Mouse (Mus musculus): ENCODE results near the gene Srrm2.
"Not testable (repeated sequence)": the region's sequence is repeated elsewhere in the genome, so short reads cannot be mapped to it uniquely, and the experiment has no call there.

Gene Srrm2

GRCm38 (mm10) chr17:23770896-23771283 lies 19.4 kb upstream of the Srrm2 start:
- no peak for DNase-seq

GRCm38 (mm10) chr17:23771284-23772218 lies 18.8 kb upstream of the Srrm2 start, which contains the start of gene Flywch1:
Flywch1 (minus strand) TSS chr17:23771602.
- DNase-seq: peak; percentile 97

GRCm38 (mm10) chr17:23772219-23772556 lies 18.1 kb upstream of the Srrm2 start:
- not testable (repeated sequence) for DNase-seq

GRCm38 (mm10) chr17:23773676-23774075 lies 16.7 kb upstream of the Srrm2 start:
- no peak for DNase-seq

GRCm38 (mm10) chr17:23774090-23774489 lies 16.2 kb upstream of the Srrm2 start:
- DNase-seq: peak; percentile 90

- no peak for DNase-seq
Observed at GRCm38 (mm10) chr17:23776216-23776615, 14.1 kb upstream of the Srrm2 start.

- no peak for DNase-seq
Observed at GRCm38 (mm10) chr17:23777141-23777540, 13.2 kb upstream of the Srrm2 start.

- DNase-seq: no peak
Observed at GRCm38 (mm10) chr17:23778447-23778846, 11.9 kb upstream of the Srrm2 start.

GRCm38 (mm10) chr17:23783352-23783751 lies 7.0 kb upstream of the Srrm2 start:
- DNase-seq: no peak

- peak; percentile 74 for DNase-seq
Observed at GRCm38 (mm10) chr17:23785561-23786471, 4.5 kb upstream of the Srrm2 start, which contains the start of gene Flywch2. Flywch2 (minus strand) TSS chr17:23786081.

- no peak for DNase-seq
Observed at GRCm38 (mm10) chr17:23786510-23786931, 3.8 kb upstream of the Srrm2 start.

- no peak for DNase-seq
Observed at GRCm38 (mm10) chr17:23788973-23789372, 1.4 kb upstream of the Srrm2 start.

- no peak for DNase-seq
Observed at GRCm38 (mm10) chr17:23789749-23790268, 523 bp upstream of the Srrm2 start.

- no peak for DNase-seq
Observed at GRCm38 (mm10) chr17:23791079-23791357, 686 bp downstream of the Srrm2 start.

- DNase-seq: no peak
Observed at GRCm38 (mm10) chr17:23795323-23795722, 5.0 kb downstream of the Srrm2 start.

GRCm38 (mm10) chr17:23797316-23797715 lies 7.0 kb downstream of the Srrm2 start:
- no peak for DNase-seq

- no peak for DNase-seq
Observed at GRCm38 (mm10) chr17:23801627-23802026, 11.3 kb downstream of the Srrm2 start.

- peak; percentile 96 for DNase-seq
Observed at GRCm38 (mm10) chr17:23802746-23803365, 12.5 kb downstream of the Srrm2 start.

- peak; percentile 83 for DNase-seq
Observed at GRCm38 (mm10) chr17:23803366-23804041, 13.2 kb downstream of the Srrm2 start.

- no peak for DNase-seq
Observed at GRCm38 (mm10) chr17:23804426-23805085, 14.2 kb downstream of the Srrm2 start.

GRCm38 (mm10) chr17:23806867-23807266 lies 16.5 kb downstream of the Srrm2 start:
- DNase-seq: peak; percentile 32

- no peak for DNase-seq
Observed at GRCm38 (mm10) chr17:23807918-23808317, 17.6 kb downstream of the Srrm2 start.

Measured in lung, postnatal 14 days (tissue).